Mouse (Mus musculus): ENCODE measurements around the gene Tnfrsf25. TPM values are rescaled to one million over a fixed set of nuclear protein-coding genes. Genes with fewer than 3 reads are reported as not detected.
A peak's percentile ranks its signal among the peaks of the same experiment; 100 is the strongest.

The Tnfrsf25 gene
- polyA plus RNA-seq, 1 experiment from 2014 or later, result 0.15 TPM

- WGBS (ENCODE audit: insufficient replicate concordance), result 32% methylated on average over 13 of the region's 13 CpGs
- Histone ChIP-seq H3K9me3 (ENCODE audit: low read length) (no peaks in the 10 kb centered on the region), H3K9ac (replicated peaks) (no peak overlapping the region), H3K36me3 (replicated peaks; ENCODE audit: insufficient read depth, low read length) (no peaks in the 10 kb centered on the region), H3K27me3 (ENCODE audit: insufficient read depth, low read length) (peaks cover 98% of the 10 kb centered on the region), H3K4me2 (ENCODE audit: low read depth, low read length) (peak overlapping the region; percentile 51), H3K4me1 (ENCODE audit: insufficient read depth) (peaks cover 25% of the 10 kb centered on the region), H3K27ac (ENCODE audit: low read depth) (no peak overlapping the region), H3K4me3 (ENCODE audit: low read depth, low read length) (no peak overlapping the region)
- ATAC-seq (no peak), DNase-seq (no peak)
- no peak for TF ChIP-seq EP300 (IDR thresholded peaks at IDR 0.05; ENCODE audit: low read depth)
- TF ChIP-seq CTCF (IDR thresholded peaks at IDR 0.05; ENCODE audit: low read depth), result no peak
Observed at GRCm38 (mm10) chr4:152129395-152129930, 13.7 kb downstream of the Tnfrsf25 start.

GRCm38 (mm10) chr4:152130771-152131653 lies 15.3 kb downstream of the Tnfrsf25 start:
- Histone ChIP-seq H3K27me3 (ENCODE audit: insufficient read depth, low read length) (peaks cover 82% of the 10 kb centered on the region), H3K4me1 (ENCODE audit: insufficient read depth) (peaks cover 24% of the 10 kb centered on the region), H3K9me3 (ENCODE audit: low read length) (no peaks in the 10 kb centered on the region), H3K36me3 (replicated peaks; ENCODE audit: insufficient read depth, low read length) (no peaks in the 10 kb centered on the region), H3K9ac (replicated peaks) (peak overlapping the region; percentile 34; the same call in 1 of the 2 replicates), H3K4me3 (ENCODE audit: low read depth, low read length) (peak overlapping the region; percentile 33), H3K4me2 (ENCODE audit: low read depth, low read length) (peak overlapping the region; percentile 64), H3K27ac (ENCODE audit: low read depth) (no peak overlapping the region)
- ATAC-seq (peak; percentile 76), DNase-seq (peak; percentile 67)
- 2% methylated on average over 71 of the region's 85 CpGs for WGBS (ENCODE audit: insufficient replicate concordance)
- TF ChIP-seq CTCF (IDR thresholded peaks at IDR 0.05; ENCODE audit: low read depth), result peak; percentile 57
- no peak for TF ChIP-seq EP300 (IDR thresholded peaks at IDR 0.05; ENCODE audit: low read depth)

GRCm38 (mm10) chr4:152131809-152132771 lies 16.4 kb downstream of the Tnfrsf25 start:
- H3K4me1 ChIP-seq (ENCODE audit: insufficient read depth), result peaks cover 22% of the 10 kb centered on the region
- no peaks in the 10 kb centered on the region for H3K36me3 ChIP-seq (replicated peaks; ENCODE audit: insufficient read depth, low read length)
- peak overlapping the region; percentile 33 for H3K4me3 ChIP-seq (ENCODE audit: low read depth, low read length)
- H3K9ac ChIP-seq (replicated peaks), result no peak overlapping the region
- peak overlapping the region; percentile 64 for H3K4me2 ChIP-seq (ENCODE audit: low read depth, low read length)
- DNase-seq (no peak), ATAC-seq (no peak)
- no peaks in the 10 kb centered on the region for H3K9me3 ChIP-seq (ENCODE audit: low read length)
- H3K27me3 ChIP-seq (ENCODE audit: insufficient read depth, low read length), result peaks cover 71% of the 10 kb centered on the region
- H3K27ac ChIP-seq (ENCODE audit: low read depth), result no peak overlapping the region
- TF ChIP-seq EP300 (IDR thresholded peaks at IDR 0.05; ENCODE audit: low read depth) (no peak), CTCF (IDR thresholded peaks at IDR 0.05; ENCODE audit: low read depth) (no peak)
- 8% methylated on average over 50 of the region's 50 CpGs for WGBS (ENCODE audit: insufficient replicate concordance)

GRCm38 (mm10) chr4:152132772-152133169 lies 17.0 kb downstream of the Tnfrsf25 start:
- no peak for ATAC-seq
- 27% methylated on average over 10 of the region's 10 CpGs for WGBS (ENCODE audit: insufficient replicate concordance)
- H3K27ac ChIP-seq (ENCODE audit: low read depth), result no peak overlapping the region
- TF ChIP-seq CTCF (IDR thresholded peaks at IDR 0.05; ENCODE audit: low read depth) (no peak), EP300 (IDR thresholded peaks at IDR 0.05; ENCODE audit: low read depth) (no peak)
- no peak overlapping the region for H3K9ac ChIP-seq (replicated peaks)
- no peak overlapping the region for H3K4me3 ChIP-seq (ENCODE audit: low read depth, low read length)
- peaks cover 22% of the 10 kb centered on the region for H3K4me1 ChIP-seq (ENCODE audit: insufficient read depth)
- H3K27me3 ChIP-seq (ENCODE audit: insufficient read depth, low read length), result peaks cover 65% of the 10 kb centered on the region
- H3K9me3 ChIP-seq (ENCODE audit: low read length), result no peaks in the 10 kb centered on the region
- no peak overlapping the region for H3K4me2 ChIP-seq (ENCODE audit: low read depth, low read length)
- H3K36me3 ChIP-seq (replicated peaks; ENCODE audit: insufficient read depth, low read length), result no peaks in the 10 kb centered on the region
- no peak for DNase-seq

- Histone ChIP-seq H3K9me3 (ENCODE audit: low read length) (no peaks in the 10 kb centered on the region), H3K9ac (replicated peaks) (no peak overlapping the region), H3K27ac (ENCODE audit: low read depth) (no peak overlapping the region), H3K4me3 (ENCODE audit: low read depth, low read length) (no peak overlapping the region), H3K4me1 (ENCODE audit: insufficient read depth) (peaks cover 24% of the 10 kb centered on the region), H3K36me3 (replicated peaks; ENCODE audit: insufficient read depth, low read length) (no peaks in the 10 kb centered on the region), H3K4me2 (ENCODE audit: low read depth, low read length) (no peak overlapping the region), H3K27me3 (ENCODE audit: insufficient read depth, low read length) (peaks cover 61% of the 10 kb centered on the region)
- TF ChIP-seq CTCF (IDR thresholded peaks at IDR 0.05; ENCODE audit: low read depth), result no peak
- no peak for TF ChIP-seq EP300 (IDR thresholded peaks at IDR 0.05; ENCODE audit: low read depth)
- ATAC-seq, result no peak
- DNase-seq, result no peak
- 55% methylated on average over 5 of the region's 5 CpGs for WGBS (ENCODE audit: insufficient replicate concordance)
Observed at GRCm38 (mm10) chr4:152133213-152133612, 17.5 kb downstream of the Tnfrsf25 start.

GRCm38 (mm10) chr4:152134507-152134906 lies 18.8 kb downstream of the Tnfrsf25 start:
- no peak overlapping the region for H3K4me2 ChIP-seq (ENCODE audit: low read depth, low read length)
- peaks cover 48% of the 10 kb centered on the region for H3K27me3 ChIP-seq (ENCODE audit: insufficient read depth, low read length)
- no peak overlapping the region for H3K4me3 ChIP-seq (ENCODE audit: low read depth, low read length)
- peaks cover 20% of the 10 kb centered on the region for H3K4me1 ChIP-seq (ENCODE audit: insufficient read depth)
- TF ChIP-seq EP300 (IDR thresholded peaks at IDR 0.05; ENCODE audit: low read depth) (no peak), CTCF (IDR thresholded peaks at IDR 0.05; ENCODE audit: low read depth) (peak; percentile 86)
- no peak overlapping the region for H3K9ac ChIP-seq (replicated peaks)
- no peak for ATAC-seq
- no peaks in the 10 kb centered on the region for H3K36me3 ChIP-seq (replicated peaks; ENCODE audit: insufficient read depth, low read length)
- peak; percentile 69 for DNase-seq
- no peak overlapping the region for H3K27ac ChIP-seq (ENCODE audit: low read depth)
- no peaks in the 10 kb centered on the region for H3K9me3 ChIP-seq (ENCODE audit: low read length)
